Mouse (Mus musculus) MEL (cell line): ENCODE results near the gene Focad. TPM values are rescaled to one million over a fixed set of nuclear protein-coding genes. Genes with fewer than 3 reads are reported as not detected.

Source experiments
- DNase-seq: peaks from one replicate; pipeline ENCODE4 v3.0.0; 2011; ENCODE audit warnings: low read depth, low spot score
- H3K27ac ChIP-seq: 2 replicates; pipeline ENCODE4 v1.5.1; 2012; ENCODE audit warnings: low read depth, mild to moderate bottlenecking, control low read depth, low read length, moderate library complexity; ENCODE audit not compliant: control insufficient read depth
- H3K27me3 ChIP-seq, 2 experiments: fragments of 150-350 bp in 1 of 2; sonication (generic) in 1 of 2; 2 replicates each; pipeline ENCODE4 v1.6.1; 2012; ENCODE audit warnings: low read length in 2 of 2, mild to moderate bottlenecking in 2 of 2, improper control_type of control experiment in 1 of 2, moderate library complexity in 1 of 2; ENCODE audit not compliant: insufficient read depth in 2 of 2, control insufficient read depth in 1 of 2
- H3K36me3 ChIP-seq, 2 experiments: 2 replicates each; pipeline ENCODE4 v1.6.1; 2012 to 2014; ENCODE audit warnings: low read length in 2 of 2, improper control_type of control experiment in 1 of 2, inconsistent platforms in 1 of 2, mild to moderate bottlenecking in 1 of 2; ENCODE audit not compliant: insufficient read depth in 2 of 2, control insufficient read depth in 1 of 2
- H3K4me1 ChIP-seq, 2 experiments: fragments of 150-350 bp in 1 of 2; sonication (generic) in 1 of 2; 2 replicates each; pipeline ENCODE4 v1.6.1; 2012; ENCODE audit warnings: low read length in 2 of 2, improper control_type of control experiment in 1 of 2, mild to moderate bottlenecking in 1 of 2; ENCODE audit not compliant: insufficient read depth in 2 of 2, control insufficient read depth in 1 of 2
- H3K4me3 ChIP-seq, 2 experiments: fragments of 150-350 bp in 1 of 2; sonication (generic) in 1 of 2; 2 replicates each; pipeline ENCODE4 v1.5.1; 2012; ENCODE audit warnings: low read depth in 2 of 2, low read length in 2 of 2, mild to moderate bottlenecking in 2 of 2, moderate library complexity in 2 of 2, control low read depth in 1 of 2, improper control_type of control experiment in 1 of 2; ENCODE audit not compliant: control insufficient read depth in 1 of 2, insufficient read depth in 1 of 2
- H3K79me2 ChIP-seq: 2 replicates; pipeline ENCODE4 v1.6.1; 2012; ENCODE audit warnings: mild to moderate bottlenecking, low read length, moderate library complexity; ENCODE audit not compliant: control insufficient read depth, poor library complexity, insufficient read depth
- H3K9ac ChIP-seq: 2 replicates; pipeline ENCODE4 v1.6.1; 2012; ENCODE audit warnings: low read depth, mild to moderate bottlenecking, control low read depth, low read length, moderate library complexity; ENCODE audit not compliant: control insufficient read depth, poor library complexity, severe bottlenecking
- H3K9me3 ChIP-seq: fragments of 150-350 bp; sonication (generic); replicated peaks from 2 replicates; pipeline ENCODE4 v1.6.1; 2012; ENCODE audit warnings: mild to moderate bottlenecking, low read length, improper control_type of control experiment, moderate library complexity; ENCODE audit not compliant: insufficient read depth
- BHLHE40 ChIP-seq: IDR thresholded peaks from 2 replicates; pipeline ENCODE4 v1.6.1; 2012; ENCODE audit warnings: low read depth, mild to moderate bottlenecking, inconsistent platforms, low read length, improper control_type of control experiment, borderline replicate concordance
- CHD1 ChIP-seq: IDR thresholded peaks from 2 replicates; pipeline ENCODE4 v1.6.1; 2012; ENCODE audit warnings: low read depth, mild to moderate bottlenecking, inconsistent platforms, low read length, improper control_type of control experiment
- E2F4 ChIP-seq: IDR thresholded peaks from 2 replicates; pipeline ENCODE4 v1.6.1; 2011; ENCODE audit warnings: low read depth, low read length, improper control_type of control experiment, borderline replicate concordance
- ETS1 ChIP-seq: IDR thresholded peaks from 2 replicates; pipeline ENCODE4 v1.6.1; 2012; ENCODE audit warnings: low read depth, mild to moderate bottlenecking, inconsistent platforms, low read length, improper control_type of control experiment, moderate library complexity
- GABPA ChIP-seq: IDR thresholded peaks from 2 replicates; pipeline ENCODE4 v1.6.1; 2012; ENCODE audit warnings: low read depth, mild to moderate bottlenecking, inconsistent platforms, low read length, improper control_type of control experiment, moderate library complexity
- MAFK ChIP-seq: IDR thresholded peaks from 2 replicates; pipeline ENCODE4 v1.6.1; 2011; ENCODE audit warnings: low read depth, mild to moderate bottlenecking, low read length, improper control_type of control experiment, borderline replicate concordance
- MEF2A ChIP-seq: IDR thresholded peaks from 2 replicates; pipeline ENCODE4 v1.6.1; 2014; ENCODE audit warnings: low read depth, mild to moderate bottlenecking, inconsistent platforms, low read length, improper control_type of control experiment; ENCODE audit not compliant: poor library complexity, insufficient replicate concordance, severe bottlenecking; ENCODE audit errors: extremely low read depth
- MYC ChIP-seq: IDR thresholded peaks from 2 replicates; pipeline ENCODE4 v1.6.1; 2011; ENCODE audit warnings: low read depth, mild to moderate bottlenecking, low read length, improper control_type of control experiment, moderate library complexity
- POLR2A ChIP-seq, 2 experiments: IDR thresholded peaks; 2 replicates each; pipeline ENCODE4 v1.6.1; 2011 to 2012; ENCODE audit warnings: low read length in 2 of 2, mild to moderate bottlenecking in 2 of 2, control low read depth in 1 of 2, improper control_type of control experiment in 1 of 2, low read depth in 1 of 2, moderate library complexity in 1 of 2; ENCODE audit not compliant: control insufficient read depth in 1 of 2, insufficient read depth in 1 of 2, poor library complexity in 1 of 2
- POLR2AphosphoS2 ChIP-seq: IDR thresholded peaks from 2 replicates; pipeline ENCODE4 v1.6.1; 2011; ENCODE audit warnings: low read length, improper control_type of control experiment
- SIN3A ChIP-seq: IDR thresholded peaks from 2 replicates; pipeline ENCODE4 v1.6.1; 2012; ENCODE audit warnings: low read length, improper control_type of control experiment, inconsistent platforms
- SMC3 ChIP-seq: IDR thresholded peaks from 2 replicates; pipeline ENCODE4 v1.6.1; 2011; ENCODE audit warnings: low read depth, low read length, improper control_type of control experiment
- TAL1 ChIP-seq: IDR thresholded peaks from 2 replicates; pipeline ENCODE4 v1.6.1; 2012; ENCODE audit warnings: mild to moderate bottlenecking, inconsistent platforms, low read length, moderate library complexity, mixed read lengths
- TBP ChIP-seq: IDR thresholded peaks from 2 replicates; pipeline ENCODE4 v1.8.0; 2011; ENCODE audit warnings: low read depth, low read length, improper control_type of control experiment
- ZC3H11A ChIP-seq: IDR thresholded peaks from 2 replicates; pipeline ENCODE4 v1.6.1; 2012; ENCODE audit warnings: low read depth, mild to moderate bottlenecking, inconsistent platforms, low read length, improper control_type of control experiment
- polyA plus RNA-seq, 2 experiments: library from polyadenylated mRNA; stranded (reverse) in 1 of 2; unstranded in 1 of 2; fragments of >175 nt in 1 of 2; fragments of >200 nt in 1 of 2; gene quantifications; 2 replicates each; pipeline versions ENCODE4 v1.2.1 to v1.2.4; 2012; ENCODE audit warnings: low replicate concordance in 2 of 2, low read depth in 1 of 2; ENCODE audit not compliant: insufficient read length in 2 of 2, insufficient read depth in 1 of 2, missing spikeins in 1 of 2
- total RNA-seq: library from RNA; depleted of rRNA; stranded (reverse); fragments of 300-350 nt; gene quantifications from 2 replicates; pipeline ENCODE4 v1.2.3, GENCODE M21; 2012

Focad gene
- total and polyA plus RNA-seq, 3 experiments, result 17.8 to 19.7 TPM; not detected in 1

DNA sequence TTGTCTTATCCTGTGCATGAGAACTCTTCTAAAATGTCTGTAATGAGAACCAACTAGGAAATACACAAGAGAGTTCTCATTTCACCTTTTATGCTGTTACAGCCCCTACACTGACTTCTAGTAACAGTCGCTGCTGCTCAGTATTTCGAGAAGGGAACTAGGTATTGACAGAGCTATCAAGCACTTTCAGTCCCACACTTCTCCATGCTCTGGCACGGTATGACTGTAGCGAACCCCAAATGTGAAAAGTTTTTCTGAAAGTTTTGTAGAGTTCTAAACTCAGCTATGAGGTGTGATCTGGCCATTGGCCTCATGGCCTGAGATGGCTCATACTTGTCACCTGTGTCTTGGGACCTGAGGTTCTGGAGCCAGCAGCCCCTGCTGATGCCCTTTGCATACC is 314.9 kb downstream of the Focad start:
- Histone ChIP-seq H3K9me3 (no peaks in the 10 kb centered on the region), H3K27me3 (no peaks in the 10 kb centered on the region), H3K27ac (no peak overlapping the region), H3K36me3 (peaks cover 0 to 7% of the 10 kb centered on the region in 2 experiments; a peak in 2 of 4 replicates), H3K9ac (no peak overlapping the region), H3K4me1 (peaks cover 5 to 11% of the 10 kb centered on the region in 2 experiments), H3K4me3 (no peak overlapping the region), H3K79me2 (no peaks in the 10 kb centered on the region)
- TF ChIP-seq POLR2A (IDR thresholded peaks at IDR 0.05; ENCODE audit: control insufficient read depth in 1 of 2, insufficient read depth in 1 of 2, low read depth in 1 of 2, low read length in 2 of 2, poor library complexity in 1 of 2), result no peak
- TF ChIP-seq MAFK, result no peak
- TF ChIP-seq SMC3, result no peak
- TF ChIP-seq BHLHE40, result no peak
- no peak for DNase-seq

DNA sequence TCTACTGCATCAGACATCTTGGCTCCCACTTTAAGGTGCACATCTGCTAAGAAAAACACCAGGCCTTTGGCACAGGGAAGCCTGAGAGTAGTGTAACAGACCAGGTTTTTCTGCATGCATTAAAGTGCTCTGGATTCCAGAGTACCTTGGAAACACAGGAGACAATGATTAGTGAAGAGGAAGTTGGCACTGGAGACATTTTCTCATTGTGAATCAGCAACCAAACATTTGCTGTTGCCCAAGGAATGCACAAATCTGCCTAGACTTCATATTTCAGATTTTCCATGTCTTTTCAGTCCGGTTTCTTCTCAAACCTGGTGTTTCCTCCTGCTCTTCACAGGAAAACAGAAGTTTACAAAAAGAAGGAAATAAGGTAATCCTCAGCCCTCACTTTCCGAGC is 317.9 kb downstream of the Focad start:
- no peak for TF ChIP-seq TAL1
- H3K9ac ChIP-seq, result no peak overlapping the region
- H3K79me2 ChIP-seq, result no peaks in the 10 kb centered on the region
- H3K9me3 ChIP-seq, result no peaks in the 10 kb centered on the region
- DNase-seq, result no peak
- no peak overlapping the region for H3K4me3 ChIP-seq
- H3K27ac ChIP-seq, result no peak overlapping the region
- H3K27me3 ChIP-seq, result no peaks in the 10 kb centered on the region
- H3K36me3 ChIP-seq, result peaks cover 0 to 3% of the 10 kb centered on the region in 2 experiments; a peak in 2 of 4 replicates
- peaks cover 0 to 8% of the 10 kb centered on the region in 2 experiments for H3K4me1 ChIP-seq

DNA sequence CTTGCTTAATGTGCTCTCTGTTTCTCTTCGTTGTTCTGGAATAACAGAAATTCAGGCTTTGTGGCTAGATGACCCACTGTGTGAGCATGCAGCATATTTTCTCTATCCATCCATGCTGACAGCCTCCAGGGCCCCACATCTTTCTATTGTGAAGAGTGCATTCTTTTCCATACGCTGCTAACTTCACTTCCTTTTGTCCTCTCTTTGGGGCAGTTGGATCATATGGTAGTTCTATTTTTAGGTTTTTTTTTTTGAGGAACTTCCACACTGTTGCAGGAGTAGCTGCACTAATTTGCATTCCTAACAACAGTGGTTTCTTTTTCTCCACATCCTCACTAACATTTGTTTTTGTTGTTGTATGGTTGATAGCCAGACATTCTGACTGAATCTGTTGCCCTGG is 320.6 kb downstream of the Focad start:
- peak; percentile 21 for DNase-seq
- Histone ChIP-seq H3K4me3 (no peak overlapping the region), H3K9me3 (no peaks in the 10 kb centered on the region), H3K27me3 (no peaks in the 10 kb centered on the region), H3K9ac (no peak overlapping the region), H3K36me3 (peaks cover 0 to 3% of the 10 kb centered on the region in 2 experiments; a peak in 2 of 4 replicates), H3K79me2 (no peaks in the 10 kb centered on the region), H3K4me1 (peaks cover 3 to 4% of the 10 kb centered on the region in 2 experiments; a peak in 2 of 4 replicates), H3K27ac (no peak overlapping the region)
- TF ChIP-seq MAFK, result no peak
- no peak for TF ChIP-seq POLR2AphosphoS2
- TF ChIP-seq MEF2A, result 0 out of 2 replicates have a peak, but pooled peaks have one; percentile 72
- TF ChIP-seq TBP, result no peak
- peak; percentile 43 for TF ChIP-seq ETS1
- no peak for TF ChIP-seq SIN3A
- TF ChIP-seq GABPA, result no peak
- TF ChIP-seq CHD1, result no peak
- TF ChIP-seq ZC3H11A, result no peak
- no peak for TF ChIP-seq E2F4
- TF ChIP-seq MYC, result no peak
